In the genomic region with DNA sequence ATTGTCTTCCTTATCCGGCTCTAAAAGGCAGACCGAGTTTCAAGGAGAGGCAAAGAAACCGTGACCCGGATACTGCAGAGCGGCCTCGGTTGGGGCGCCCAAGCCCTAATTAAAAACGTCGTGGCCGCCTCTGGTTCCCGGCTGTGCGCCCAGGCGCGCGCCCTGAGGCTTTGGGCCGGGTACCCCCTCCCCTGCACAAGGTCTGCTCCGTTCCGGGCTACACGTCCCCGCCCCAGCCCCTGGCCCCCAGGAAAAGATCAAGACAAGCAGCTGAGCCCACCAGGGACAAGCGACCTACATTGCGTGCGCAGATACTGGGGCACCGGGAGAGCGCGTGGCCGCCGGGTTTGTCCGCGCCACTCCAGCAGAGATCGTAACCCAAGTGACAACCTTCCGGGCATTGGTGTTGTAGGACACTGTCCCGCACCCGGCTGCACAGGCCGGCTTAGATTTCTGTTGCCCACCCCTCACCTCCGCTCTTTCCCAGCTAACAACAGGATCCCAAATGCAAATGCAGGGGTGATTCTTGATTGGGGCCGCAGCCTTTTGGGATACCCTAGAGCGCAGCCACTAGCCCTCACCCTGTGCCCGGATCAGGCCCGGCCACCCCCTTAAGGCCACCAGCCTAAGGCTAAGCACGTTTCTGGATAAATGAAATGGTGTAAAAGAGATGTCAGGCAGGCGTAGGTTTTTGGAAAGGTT, we compare ENCODE assay signal across 10 mouse cellular contexts. TPM values are rescaled to one million over a fixed set of nuclear protein-coding genes. Genes with fewer than 3 reads are reported as not detected.
DNase-seq lines count a peak whose midpoint lies in the region; ATAC-seq lines count a peak whose summit lies in the region.
"Had no signal": no experiment of that assay in that cellular context is flagged by ENCODE, and none has a peak within 500 bp of the region (broad histone marks: within the 10 kb centered on the region; RNA-seq: fewer than 3 reads in every experiment).

No protein-coding gene starts in this region.

- ATAC-seq in intestine, embryonic 14.5 days (replicated peaks; ENCODE audit: low FRiP score, low TSS enrichment, low read depth): no peak
- no peak for ATAC-seq in intestine, embryonic 16.5 days
- no peak for ATAC-seq in forebrain, embryonic 15.5 days (replicated peaks)

- no peak overlapping the region for H3K9ac ChIP-seq in intestine, embryonic 14.5 days (ENCODE audit: low read length)
- no peak overlapping the region for H3K9ac ChIP-seq in intestine, embryonic 16.5 days (ENCODE audit: low read depth, low read length)
- no peak overlapping the region for H3K9ac ChIP-seq in forebrain, embryonic 15.5 days (replicated peaks)

- peak; percentile 60 for DNase-seq in intestine, embryonic 14.5 days (ENCODE audit: low spot score)
- DNase-seq in ZHBTc4 (ENCODE audit: low read depth, low spot score): peak; percentile 45
- peak; percentile 50 for DNase-seq in midbrain, embryonic 10.5 days (ENCODE audit: low spot score)
- no peak for DNase-seq in left cerebral cortex, adult 8-10 months (ENCODE audit: low spot score in 2 of 2)
- DNase-seq in adrenal gland, postnatal 25 days: no peak
- DNase-seq in ovary, postnatal 36 days (ENCODE audit: low spot score): no peak

- H3K9me3 ChIP-seq in intestine, embryonic 14.5 days (ENCODE audit: control insufficient read depth, low read length): no peaks in the 10 kb centered on the region
- no peaks in the 10 kb centered on the region for H3K9me3 ChIP-seq in intestine, embryonic 16.5 days (ENCODE audit: control insufficient read depth, low read length)
- no peaks in the 10 kb centered on the region for H3K9me3 ChIP-seq in forebrain, embryonic 15.5 days
- no peaks in the 10 kb centered on the region for H3K9me3 ChIP-seq in midbrain, embryonic 10.5 days (replicated peaks)

- no peak overlapping the region for H3K27ac ChIP-seq in intestine, embryonic 14.5 days (ENCODE audit: low read depth)
- H3K27ac ChIP-seq in intestine, embryonic 16.5 days (ENCODE audit: low read length): no peak overlapping the region
- H3K27ac ChIP-seq in forebrain, embryonic 15.5 days (replicated peaks): no peak overlapping the region
- H3K27ac ChIP-seq in midbrain, embryonic 10.5 days (replicated peaks): no peak overlapping the region

- H3K4me2 ChIP-seq in intestine, embryonic 14.5 days (ENCODE audit: low read length): no peak overlapping the region
- H3K4me2 ChIP-seq in intestine, embryonic 16.5 days (ENCODE audit: low read depth, low read length): no peak overlapping the region
- no peak overlapping the region for H3K4me2 ChIP-seq in forebrain, embryonic 15.5 days (replicated peaks)

- peaks cover 26% of the 10 kb centered on the region for H3K4me1 ChIP-seq in intestine, embryonic 14.5 days (replicated peaks; ENCODE audit: control insufficient read depth, insufficient read depth, low read length)
- peaks cover 30% of the 10 kb centered on the region for H3K4me1 ChIP-seq in intestine, embryonic 16.5 days (ENCODE audit: control insufficient read depth, insufficient read depth, low read length)
- peaks cover 51% of the 10 kb centered on the region for H3K4me1 ChIP-seq in forebrain, embryonic 15.5 days
- peaks cover 70% of the 10 kb centered on the region for H3K4me1 ChIP-seq in midbrain, embryonic 10.5 days

- WGBS in intestine, embryonic 14.5 days: under 1% methylated on average over 42 of the region's 42 CpGs
- 2% methylated on average over 42 of the region's 42 CpGs for WGBS in intestine, embryonic 16.5 days
- under 1% methylated on average over 42 of the region's 42 CpGs for WGBS in forebrain, embryonic 15.5 days
- WGBS in midbrain, embryonic 10.5 days: under 1% methylated on average over 42 of the region's 42 CpGs

- H3K36me3 ChIP-seq in intestine, embryonic 14.5 days (ENCODE audit: control insufficient read depth, insufficient read depth, low read length): no peaks in the 10 kb centered on the region
- no peaks in the 10 kb centered on the region for H3K36me3 ChIP-seq in intestine, embryonic 16.5 days (ENCODE audit: control insufficient read depth, insufficient read depth, low read length)
- H3K36me3 ChIP-seq in forebrain, embryonic 15.5 days: no peaks in the 10 kb centered on the region
- H3K36me3 ChIP-seq in midbrain, embryonic 10.5 days: no peaks in the 10 kb centered on the region

- H3K4me3 ChIP-seq in intestine, embryonic 14.5 days (ENCODE audit: low read depth, low read length): no peak overlapping the region
- no peak overlapping the region for H3K4me3 ChIP-seq in intestine, embryonic 16.5 days (ENCODE audit: low read length)
- H3K4me3 ChIP-seq in forebrain, embryonic 15.5 days: 0 out of 2 replicates have a peak overlapping the region, but pooled peaks have one; percentile 5
- H3K4me3 ChIP-seq in midbrain, embryonic 10.5 days: peak overlapping the region; percentile 35

- H3K27me3 ChIP-seq in intestine, embryonic 14.5 days (replicated peaks; ENCODE audit: control insufficient read depth, insufficient read depth, low read length): peaks cover 100% of the 10 kb centered on the region
- H3K27me3 ChIP-seq in intestine, embryonic 16.5 days (replicated peaks; ENCODE audit: control insufficient read depth, insufficient read depth, low read length): peaks cover 96% of the 10 kb centered on the region
- H3K27me3 ChIP-seq in forebrain, embryonic 15.5 days: peaks cover 98% of the 10 kb centered on the region
- peaks cover 100% of the 10 kb centered on the region for H3K27me3 ChIP-seq in midbrain, embryonic 10.5 days (ENCODE audit: low read depth, poor library complexity, severe bottlenecking)

RNA-seq across cellular contexts. Expression of a gene that starts 6.3 kb away (rescaled TPM):
- not detected in 2 replicates for polyA plus RNA-seq in intestine, embryonic 14.5 days (2014; fragmentation: Nextera tagmentation; extraction: Ambion mirVana)
- not detected in 2 replicates for polyA plus RNA-seq in intestine, embryonic 16.5 days (2015; fragmentation: Nextera tagmentation; extraction: Ambion mirVana)
- polyA plus RNA-seq in forebrain, embryonic 15.5 days (2015; fragmentation: Nextera tagmentation; extraction: Ambion mirVana): 0.36 and 0.61 TPM in 2 replicates
- polyA plus RNA-seq in midbrain, embryonic 10.5 days (2016; fragmentation: Nextera tagmentation; extraction: Ambion mirVana): 0.12 TPM in 1 of 2 replicates, not detected in the other
- total RNA-seq in left cerebral cortex, adult 8-10 months (2022): under 1 TPM; 0.34 to 0.44 (median 0.37) TPM
- total RNA-seq in adrenal gland, postnatal 25 days (2021): 0.12 TPM in 1 of 2 replicates, not detected in the other
- total RNA-seq: MEL; monocyte, adult 5-6 weeks had no signal

Comparison
In these comparisons a context has a peak if more than half of its experiments do, and no peak if none do; other contexts are left out.
1. DNase-seq: peak in intestine, embryonic 14.5 days (single experiment), ZHBTc4 (single experiment) and midbrain, embryonic 10.5 days (single experiment); none in left cerebral cortex, adult 8-10 months (0 of 2), adrenal gland, postnatal 25 days (single experiment) and ovary, postnatal 36 days (single experiment).
2. H3K4me3 ChIP-seq: peak in forebrain, embryonic 15.5 days (single experiment) and midbrain, embryonic 10.5 days (single experiment); none in intestine, embryonic 14.5 days (single experiment) and intestine, embryonic 16.5 days (single experiment).